Mouse (Mus musculus) liver, postnatal 0 days (tissue): ENCODE measurements around the gene Bpifb5. TPM values are rescaled to one million over a fixed set of nuclear protein-coding genes. Genes with fewer than 3 reads are reported as not detected.
"Not testable (repeated sequence)": the region's sequence is repeated elsewhere in the genome, so short reads cannot be mapped to it uniquely, and the experiment has no call there.

Experiments used
- ATAC-seq: fragments of 200-750 bp; cut with Nextera tagmentation; 2 replicates; pipeline ENCODE4 v1.8.0; 2017; ENCODE audit warnings: mild to moderate bottlenecking, moderate library complexity
- DNase-seq: peaks from one replicate; pipeline ENCODE4 v3.0.0-alpha.2; 2016
- H3K27ac ChIP-seq: fragments of 300-500 bp; sonication (generic); 2 replicates; pipeline ENCODE4 v1.5.1; 2014; ENCODE audit warnings: antibody characterized with exemption, moderate library complexity, mild to moderate bottlenecking, low read depth
- H3K27me3 ChIP-seq: fragments of 300-500 bp; sonication (generic); 2 replicates; pipeline ENCODE4 v1.6.1; 2014; ENCODE audit warnings: low read length, control low read depth, mixed read lengths; ENCODE audit not compliant: insufficient read depth
- H3K36me3 ChIP-seq: fragments of 300-500 bp; sonication (generic); replicated peaks from 2 replicates; pipeline ENCODE4 v1.6.1; 2014; ENCODE audit warnings: mild to moderate bottlenecking, control low read depth, low read length, moderate library complexity, mixed read lengths; ENCODE audit not compliant: insufficient read depth
- H3K4me1 ChIP-seq: fragments of 300-500 bp; sonication (generic); 2 replicates; pipeline ENCODE4 v1.6.1; 2014; ENCODE audit warnings: antibody characterized with exemption, mild to moderate bottlenecking, control low read depth; ENCODE audit not compliant: insufficient read depth
- H3K4me2 ChIP-seq: fragments of 300-500 bp; sonication (generic); 2 replicates; pipeline ENCODE4 v1.6.1; 2014; ENCODE audit warnings: low read depth, mild to moderate bottlenecking, low read length, moderate library complexity, mixed read lengths
- H3K4me3 ChIP-seq: fragments of 300-500 bp; sonication (generic); 2 replicates; pipeline ENCODE4 v1.5.1; 2014; ENCODE audit warnings: low read depth, low read length
- H3K9ac ChIP-seq: fragments of 300-500 bp; sonication (generic); replicated peaks from 2 replicates; pipeline ENCODE4 v1.6.1; 2014; ENCODE audit warnings: mild to moderate bottlenecking, moderate library complexity
- H3K9me3 ChIP-seq: fragments of 300-500 bp; sonication (generic); 2 replicates; pipeline ENCODE4 v1.6.1; 2016; ENCODE audit warnings: mild to moderate bottlenecking, control low read depth, low read length, mixed read lengths
- CTCF ChIP-seq: sonication (generic); IDR thresholded peaks from 2 replicates; pipeline ENCODE4 v1.5.1; 2016; ENCODE audit warnings: antibody characterized with exemption, low read depth
- EP300 ChIP-seq: IDR thresholded peaks from 2 replicates; pipeline ENCODE4 v1.6.1; 2016; ENCODE audit warnings: antibody characterized with exemption, low read depth, mild to moderate bottlenecking
- WGBS: fragments of 180-500 bp; shearing (Covaris S2); extraction: QIAGEN DNeasy Blood & Tissue Kit; methylation state at CpG from one replicate; pipeline ENCODE4 v1.1.7; 2014; ENCODE audit not compliant: insufficient replicate concordance; 5-methylcytosine and 5-hydroxymethylcytosine counted together
- polyA plus RNA-seq: library from polyadenylated mRNA; unstranded; fragments of >200 nt; fragmentation: Nextera tagmentation; extraction: Ambion mirVana; gene quantifications from 2 replicates; pipeline ENCODE4 v1.2.1, GENCODE M21; 2015

Gene Bpifb5
- polyA plus RNA-seq, 1 experiment from 2014 or later, result not detected

DNA sequence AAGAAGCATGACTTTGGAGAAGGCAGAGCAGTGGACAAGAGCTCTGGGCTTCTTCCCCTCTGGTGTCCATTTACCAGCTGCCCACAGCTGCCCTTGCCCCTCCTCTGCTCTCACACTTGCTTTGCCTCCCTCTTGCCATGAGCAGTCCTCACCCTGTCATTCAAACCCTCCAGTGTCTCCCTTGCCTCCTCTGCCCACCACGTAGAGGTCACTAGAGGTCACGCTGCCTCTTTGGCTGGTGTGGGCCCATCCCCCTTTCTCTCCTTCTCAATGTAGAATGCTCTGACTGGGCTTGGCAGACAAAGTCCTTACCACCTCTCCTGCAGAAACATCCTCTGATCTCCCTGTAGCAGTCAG, 353 bp downstream of the Bpifb5 start:
- Histone ChIP-seq H3K27ac (no peak overlapping the region), H3K4me2 (no peak overlapping the region), H3K27me3 (no peaks in the 10 kb centered on the region), H3K4me1 (no peaks in the 10 kb centered on the region), H3K9ac (no peak overlapping the region), H3K4me3 (no peak overlapping the region), H3K9me3 (no peaks in the 10 kb centered on the region), H3K36me3 (no peaks in the 10 kb centered on the region)
- TF ChIP-seq EP300 (no peak), CTCF (no peak)
- WGBS, result 41% methylated on average over 2 of the region's 2 CpGs
- no peak for ATAC-seq
- no peak for DNase-seq

DNA sequence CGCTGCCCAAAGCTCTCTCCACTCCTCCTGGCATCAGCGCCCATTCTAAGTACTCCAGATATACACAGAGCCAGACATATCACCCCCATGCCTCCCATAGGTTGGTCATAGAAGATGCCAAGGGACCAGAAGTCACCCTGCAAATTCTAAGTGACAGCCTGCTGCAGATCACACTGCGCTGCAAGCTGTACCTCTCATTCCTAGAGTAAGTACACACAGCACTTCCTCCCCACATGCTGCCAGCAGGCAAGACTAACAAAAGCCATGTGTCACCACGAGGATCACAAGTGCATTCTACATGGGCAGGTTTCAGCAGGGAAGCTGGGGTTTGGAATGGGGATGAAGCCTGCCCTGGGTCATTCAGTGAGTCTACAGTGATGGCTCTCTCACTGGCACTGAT, 3.4 kb downstream of the Bpifb5 start:
- DNase-seq (no peak), ATAC-seq (no peak)
- Histone ChIP-seq H3K4me3 (no peak overlapping the region), H3K4me2 (no peak overlapping the region), H3K27me3 (no peaks in the 10 kb centered on the region), H3K36me3 (no peaks in the 10 kb centered on the region), H3K9me3 (no peaks in the 10 kb centered on the region), H3K9ac (no peak overlapping the region), H3K27ac (no peak overlapping the region), H3K4me1 (no peaks in the 10 kb centered on the region)
- WGBS, result 62% methylated on average over 4 of the region's 4 CpGs
- TF ChIP-seq CTCF (no peak), EP300 (no peak)

GRCm38 (mm10) chr2:154227830-154228229, 4.3 kb downstream of the Bpifb5 start:
- Histone ChIP-seq H3K27me3 (no peaks in the 10 kb centered on the region), H3K4me1 (no peaks in the 10 kb centered on the region), H3K4me3 (no peak overlapping the region), H3K9me3 (no peaks in the 10 kb centered on the region), H3K27ac (no peak overlapping the region), H3K4me2 (no peak overlapping the region), H3K36me3 (no peaks in the 10 kb centered on the region), H3K9ac (no peak overlapping the region)
- TF ChIP-seq EP300, result no peak
- TF ChIP-seq CTCF, result no peak
- 67% methylated on average over 5 of the region's 5 CpGs for WGBS
- DNase-seq (no peak), ATAC-seq (no peak)

GRCm38 (mm10) chr2:154233426-154233825, 9.9 kb downstream of the Bpifb5 start:
- H3K4me1 ChIP-seq, result no peaks in the 10 kb centered on the region
- H3K36me3 ChIP-seq, result no peaks in the 10 kb centered on the region
- ATAC-seq (no peak), DNase-seq (no peak)
- no peak overlapping the region for H3K9ac ChIP-seq
- TF ChIP-seq CTCF (no peak), EP300 (no peak)
- no peaks in the 10 kb centered on the region for H3K9me3 ChIP-seq
- no peak overlapping the region for H3K4me2 ChIP-seq
- no peak overlapping the region for H3K27ac ChIP-seq
- WGBS, result 82% methylated on average over 6 of the region's 6 CpGs
- H3K4me3 ChIP-seq, result no peak overlapping the region
- H3K27me3 ChIP-seq, result no peaks in the 10 kb centered on the region

- H3K9me3 ChIP-seq, result no peaks in the 10 kb centered on the region
- TF ChIP-seq EP300 (no peak), CTCF (no peak)
- WGBS, result 75% methylated on average over 6 of the region's 6 CpGs
- no peaks in the 10 kb centered on the region for H3K27me3 ChIP-seq
- H3K4me3 ChIP-seq, result no peak overlapping the region
- no peak overlapping the region for H3K9ac ChIP-seq
- no peaks in the 10 kb centered on the region for H3K4me1 ChIP-seq
- H3K4me2 ChIP-seq, result no peak overlapping the region
- no peaks in the 10 kb centered on the region for H3K36me3 ChIP-seq
- no peak overlapping the region for H3K27ac ChIP-seq
- ATAC-seq (no peak), DNase-seq (no peak)
Measured at GRCm38 (mm10) chr2:154240771-154241170, 17.2 kb downstream of the Bpifb5 start.

DNA sequence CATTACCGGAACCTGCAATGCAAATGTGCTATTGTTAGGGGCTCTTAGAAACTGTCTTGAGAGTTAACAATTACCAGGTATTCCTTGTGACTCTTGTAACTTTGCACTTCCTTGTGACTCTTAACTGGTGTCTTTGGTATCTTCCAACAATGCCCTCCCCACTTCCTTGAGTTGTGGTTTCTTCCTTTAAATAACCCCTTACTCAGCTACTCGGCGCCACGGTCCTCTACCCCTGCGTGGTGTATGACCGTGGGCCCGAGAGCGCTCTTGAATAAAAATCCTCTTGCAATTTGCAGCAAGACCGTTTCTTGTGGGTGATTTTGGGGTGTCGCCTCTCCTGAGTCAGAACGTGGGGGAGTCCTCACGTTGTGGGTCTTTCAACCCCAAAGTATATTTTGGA, 19.2 kb downstream of the Bpifb5 start:
- not testable (repeated sequence) for H3K27ac ChIP-seq, H3K27me3 ChIP-seq, H3K4me1 ChIP-seq, DNase-seq, H3K9ac ChIP-seq, H3K9me3 ChIP-seq, H3K4me3 ChIP-seq, H3K4me2 ChIP-seq, ATAC-seq, H3K36me3 ChIP-seq
- WGBS, result 89% methylated on average over 10 of the region's 12 CpGs

DNA sequence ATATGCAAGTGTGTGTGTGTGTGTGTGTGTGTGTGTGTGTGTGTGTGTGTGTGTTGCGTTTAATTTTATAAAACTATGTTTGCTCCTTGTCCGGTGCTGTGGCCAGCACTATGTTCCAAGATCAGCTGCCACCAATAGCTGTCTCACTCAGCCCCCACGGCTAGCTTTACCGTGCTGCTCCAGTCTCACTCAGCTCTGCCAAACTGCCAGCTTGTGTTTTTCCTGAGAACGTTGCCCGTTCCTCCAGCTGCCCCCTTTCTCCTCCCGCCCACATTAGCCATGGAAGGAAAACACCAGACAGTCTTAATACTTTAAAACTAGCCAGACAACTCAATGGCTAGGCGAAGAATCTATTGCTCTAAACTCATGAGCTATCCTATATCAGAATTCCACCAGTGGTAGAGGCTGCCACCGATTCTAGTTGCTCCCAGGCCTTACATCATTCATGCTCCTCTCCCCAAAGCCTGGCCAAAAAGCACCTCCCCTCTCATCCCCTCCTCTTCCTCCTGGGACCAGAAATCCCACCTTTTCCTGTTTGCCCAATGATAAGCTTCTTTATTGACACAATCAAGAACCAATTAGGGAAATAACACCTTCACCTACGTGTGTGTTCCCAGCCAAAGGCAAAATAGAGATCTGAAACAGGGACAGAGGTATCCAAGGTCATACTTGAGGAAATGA, 20.0 kb downstream of the Bpifb5 start:
- Histone ChIP-seq H3K4me1 (no peaks in the 10 kb centered on the region), H3K4me3 (no peak overlapping the region), H3K27me3 (no peaks in the 10 kb centered on the region), H3K9me3 (no peaks in the 10 kb centered on the region), H3K36me3 (no peaks in the 10 kb centered on the region), H3K4me2 (no peak overlapping the region), H3K27ac (no peak overlapping the region), H3K9ac (no peak overlapping the region)
- ATAC-seq, result no peak
- no peak for DNase-seq
- TF ChIP-seq CTCF, result no peak
- TF ChIP-seq EP300, result no peak
- WGBS, result 83% methylated on average over 10 of the region's 10 CpGs
